Mouse (Mus musculus): ENCODE measurements around the gene Dner.

Dner gene

GRCm38 (mm10) chr1:84525514-84525913, 170.5 kb downstream of the Dner start:
- no peak for DNase-seq (ENCODE audit: low read depth)

GRCm38 (mm10) chr1:84524413-84524812, 171.6 kb downstream of the Dner start:
- DNase-seq (ENCODE audit: low read depth): no peak

GRCm38 (mm10) chr1:84522963-84523280, 173.1 kb downstream of the Dner start:
- no peak for DNase-seq (ENCODE audit: low read depth)

- no peak for DNase-seq (ENCODE audit: low read depth)
Observed at GRCm38 (mm10) chr1:84522256-84522962, 173.6 kb downstream of the Dner start.

GRCm38 (mm10) chr1:84518347-84518746, 177.7 kb downstream of the Dner start:
- no peak for DNase-seq (ENCODE audit: low read depth)

- DNase-seq (ENCODE audit: low read depth): no peak
Observed at GRCm38 (mm10) chr1:84513201-84513600, 182.8 kb downstream of the Dner start.

GRCm38 (mm10) chr1:84508510-84508909, 187.5 kb downstream of the Dner start:
- no peak for DNase-seq (ENCODE audit: low read depth)

GRCm38 (mm10) chr1:84507568-84507967, 188.5 kb downstream of the Dner start:
- DNase-seq (ENCODE audit: low read depth): no peak

GRCm38 (mm10) chr1:84506984-84507546, 189.0 kb downstream of the Dner start:
- no peak for DNase-seq (ENCODE audit: low read depth)

- DNase-seq (ENCODE audit: low read depth): no peak
Observed at GRCm38 (mm10) chr1:84500673-84501072, 195.3 kb downstream of the Dner start.

- no peak for DNase-seq (ENCODE audit: low read depth)
Observed at GRCm38 (mm10) chr1:84491732-84492131, 204.3 kb downstream of the Dner start.

- DNase-seq (ENCODE audit: low read depth): no peak
Observed at GRCm38 (mm10) chr1:84488546-84488945, 207.5 kb downstream of the Dner start.

- DNase-seq (ENCODE audit: low read depth): no peak
Observed at GRCm38 (mm10) chr1:84485066-84485465, 211.0 kb downstream of the Dner start.

GRCm38 (mm10) chr1:84484577-84484976, 211.4 kb downstream of the Dner start:
- DNase-seq (ENCODE audit: low read depth): no peak

GRCm38 (mm10) chr1:84479976-84480375, 216.0 kb downstream of the Dner start:
- no peak for DNase-seq (ENCODE audit: low read depth)

GRCm38 (mm10) chr1:84474274-84474673, 221.7 kb downstream of the Dner start:
- no peak for DNase-seq (ENCODE audit: low read depth)

GRCm38 (mm10) chr1:84472260-84472659, 223.8 kb downstream of the Dner start:
- DNase-seq (ENCODE audit: low read depth): no peak

- DNase-seq (ENCODE audit: low read depth): peak; percentile 11
Observed at GRCm38 (mm10) chr1:84470342-84470741, 225.7 kb downstream of the Dner start.

GRCm38 (mm10) chr1:84467664-84468063, 228.4 kb downstream of the Dner start:
- DNase-seq (ENCODE audit: low read depth): no peak

- DNase-seq (ENCODE audit: low read depth): no peak
Observed at GRCm38 (mm10) chr1:84464761-84465160, 231.3 kb downstream of the Dner start.

- DNase-seq (ENCODE audit: low read depth): no peak
Observed at GRCm38 (mm10) chr1:84463976-84464662, 231.9 kb downstream of the Dner start.

- no peak for DNase-seq (ENCODE audit: low read depth)
Observed at GRCm38 (mm10) chr1:84449566-84450278, 246.3 kb downstream of the Dner start.

- DNase-seq (ENCODE audit: low read depth): no peak
Observed at GRCm38 (mm10) chr1:84443640-84444039, 252.4 kb downstream of the Dner start.

Data from induced T-regulatory cell, adult 2 months (primary cell).